Mouse (Mus musculus) testis, adult 2 months (tissue): ENCODE results near the gene Timm22. TPM values are rescaled to one million over a fixed set of nuclear protein-coding genes. Genes with fewer than 3 reads are reported as not detected.

ENCODE experiments used
- H3K27ac ChIP-seq: fragments of 200-500 bp; 2 replicates; pipeline ENCODE4 v1.5.1; 2012; ENCODE audit warnings: low read depth, low read length; ENCODE audit not compliant: control insufficient read depth, insufficient read depth
- H3K27me3 ChIP-seq: fragments of 200-500 bp; 2 replicates; pipeline ENCODE4 v1.6.1; 2012; ENCODE audit warnings: mild to moderate bottlenecking, low read length, moderate library complexity; ENCODE audit not compliant: control insufficient read depth, insufficient read depth
- H3K36me3 ChIP-seq: fragments of 200-500 bp; 2 replicates; pipeline ENCODE4 v1.6.1; 2012; ENCODE audit warnings: mild to moderate bottlenecking, low read length; ENCODE audit not compliant: control insufficient read depth, insufficient read depth
- H3K4me1 ChIP-seq: fragments of 200-500 bp; 2 replicates; pipeline ENCODE4 v1.6.1; 2012; ENCODE audit warnings: low read length; ENCODE audit not compliant: control insufficient read depth, insufficient read depth
- H3K4me3 ChIP-seq: fragments of 200-500 bp; 2 replicates; pipeline ENCODE4 v1.5.1; 2012; ENCODE audit warnings: low read depth, mild to moderate bottlenecking, low read length, moderate library complexity, mixed read lengths; ENCODE audit not compliant: control insufficient read depth
- CTCF ChIP-seq: fragments of 200-500 bp; IDR thresholded peaks from 2 replicates; pipeline ENCODE4 v1.5.1; 2012; ENCODE audit warnings: low read depth, mild to moderate bottlenecking, inconsistent platforms, low read length, moderate library complexity; ENCODE audit not compliant: control insufficient read depth, insufficient read depth, insufficient replicate concordance
- POLR2A ChIP-seq: fragments of 200-500 bp; IDR thresholded peaks from 2 replicates; pipeline ENCODE4 v1.6.1; 2012; ENCODE audit warnings: low read depth, mild to moderate bottlenecking, inconsistent platforms, low read length, moderate library complexity; ENCODE audit not compliant: control insufficient read depth
- polyA plus RNA-seq: library from polyadenylated mRNA; depleted of rRNA; stranded (reverse); fragments of >200 nt; gene quantifications from 2 replicates; pipeline ENCODE4 v1.2.3, GENCODE M21; 2012

Gene Timm22
- polyA plus RNA-seq, 1 experiment, result 8.6 TPM

DNA sequence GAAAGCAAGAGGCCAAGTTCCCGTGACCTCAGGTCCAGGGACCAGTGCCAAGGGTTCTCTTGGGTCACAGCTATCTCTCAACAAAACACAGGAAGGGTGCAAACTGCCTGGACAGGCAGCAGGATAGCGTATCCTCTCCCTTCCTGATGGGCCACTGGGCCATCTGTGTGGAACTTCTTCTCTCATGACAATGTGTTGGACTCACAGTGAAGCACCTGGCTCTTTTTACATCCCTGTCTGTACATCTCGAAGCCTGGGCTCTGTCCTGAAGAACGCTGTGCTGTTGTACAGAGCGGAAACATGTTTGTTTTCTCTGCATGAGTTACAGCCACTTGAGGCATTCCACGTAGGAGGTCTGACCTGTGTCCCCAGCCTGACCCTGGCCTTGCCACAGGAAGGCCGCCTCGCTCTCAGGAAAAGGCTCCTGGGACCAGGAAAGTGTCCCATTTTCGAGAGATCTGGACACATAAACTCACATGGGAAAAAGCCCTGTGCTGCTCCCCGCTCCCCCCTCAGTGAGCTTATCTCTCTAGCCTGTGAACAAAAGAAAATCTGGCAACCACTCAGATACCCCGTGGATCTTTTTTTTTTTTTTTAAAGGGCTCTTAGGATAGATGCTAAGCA, 26.7 kb upstream of the Timm22 start:
- Histone ChIP-seq H3K4me3 (no peak overlapping the region), H3K27ac (no peak overlapping the region)
- TF ChIP-seq CTCF, result no peak
- TF ChIP-seq POLR2A, result no peak

DNA sequence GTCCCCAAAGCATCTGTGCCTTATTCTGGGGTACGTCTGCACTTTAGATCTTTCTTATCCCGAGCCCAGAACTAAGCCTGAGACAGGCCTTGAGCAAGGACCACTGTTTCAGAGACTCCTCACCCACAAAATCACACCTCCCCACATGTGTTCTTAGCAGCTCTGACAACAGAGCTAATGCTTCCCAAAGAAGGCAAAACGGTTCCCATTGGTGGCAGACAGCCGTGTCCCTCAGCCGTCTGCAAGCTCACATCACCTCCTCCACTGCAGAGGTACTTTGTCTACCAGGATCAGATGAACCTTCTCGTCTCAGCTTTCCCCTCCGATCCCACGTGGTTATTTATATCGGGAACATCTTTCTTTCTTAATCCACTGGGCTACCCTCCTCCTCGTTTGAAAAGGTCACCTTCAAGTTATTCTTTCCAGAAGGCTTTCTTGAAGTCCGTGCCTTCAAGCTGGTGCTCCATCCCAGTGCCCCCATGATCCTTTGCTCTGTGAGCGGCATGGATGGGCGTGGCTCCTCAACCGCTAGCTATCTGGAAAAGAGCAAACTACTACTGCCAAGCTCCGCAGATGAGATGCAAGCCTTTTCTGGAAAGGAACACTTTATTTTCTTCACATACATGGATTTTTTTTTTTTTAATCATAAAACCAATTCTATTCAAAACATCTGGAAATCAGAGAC, 25.4 kb upstream of the Timm22 start:
- Histone ChIP-seq H3K36me3 (no peaks in the 10 kb centered on the region), H3K27ac (no peak overlapping the region), H3K27me3 (no peaks in the 10 kb centered on the region), H3K4me3 (no peak overlapping the region), H3K4me1 (no peaks in the 10 kb centered on the region)
- TF ChIP-seq CTCF (no peak), POLR2A (no peak)

More for the DNA sequence above, 26.7 kb upstream of the Timm22 start:
- Histone ChIP-seq H3K27me3 (no peaks in the 10 kb centered on the region), H3K36me3 (no peaks in the 10 kb centered on the region), H3K4me1 (no peaks in the 10 kb centered on the region)

DNA sequence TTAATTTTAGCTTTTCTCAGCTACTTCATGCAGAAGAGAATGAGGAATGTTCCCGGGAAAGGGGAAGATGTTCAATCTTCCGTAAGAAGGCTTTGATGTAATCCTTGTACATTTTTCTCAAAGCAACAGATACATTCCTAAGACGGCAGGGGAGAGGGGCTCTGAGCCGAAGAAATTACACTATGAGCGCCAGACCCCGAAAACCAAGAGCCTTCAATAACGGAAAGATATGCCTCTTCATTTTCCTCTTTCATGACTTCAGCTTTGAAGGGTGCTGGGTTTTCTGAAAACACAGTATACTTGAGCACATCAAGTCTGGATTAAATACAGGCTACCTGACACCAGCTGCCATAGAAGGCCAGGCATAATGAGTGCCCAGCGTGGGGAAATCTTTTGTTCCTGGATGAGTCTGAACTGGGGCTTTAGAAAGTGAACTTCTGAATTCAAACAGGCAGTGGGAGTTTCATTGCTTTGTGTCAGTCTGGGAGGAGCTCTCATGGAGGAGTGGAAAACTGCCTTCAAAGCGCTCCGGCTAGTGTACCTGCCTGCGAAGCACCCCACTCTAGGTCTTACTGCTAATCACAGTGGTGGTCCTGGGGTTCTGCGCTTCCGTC, 23.9 kb upstream of the Timm22 start:
- no peak overlapping the region for H3K4me3 ChIP-seq
- no peaks in the 10 kb centered on the region for H3K4me1 ChIP-seq

DNA sequence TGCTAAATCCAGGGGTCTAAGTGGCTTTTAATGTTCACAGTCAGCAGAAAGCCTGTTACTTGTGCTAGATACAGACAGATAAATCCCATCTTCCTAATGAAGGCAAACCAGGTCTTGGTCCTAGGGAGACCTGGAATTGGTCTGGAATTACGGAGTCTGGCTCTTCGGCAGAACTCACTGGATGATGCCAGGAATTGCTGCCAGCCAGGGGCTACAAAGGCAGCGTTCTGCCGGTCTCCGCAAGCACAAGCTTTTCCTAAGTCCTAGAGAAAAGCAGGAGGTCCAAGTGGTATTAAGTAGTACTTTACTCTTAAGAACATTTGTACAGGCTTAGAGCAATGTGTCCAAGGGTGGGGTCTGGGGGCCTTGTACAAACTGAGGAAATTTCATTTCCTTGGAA, 22.4 kb upstream of the Timm22 start:
- H3K4me3 ChIP-seq, result no peak overlapping the region
- TF ChIP-seq CTCF, result no peak
- no peak for TF ChIP-seq POLR2A
- H3K4me1 ChIP-seq, result no peaks in the 10 kb centered on the region
- no peaks in the 10 kb centered on the region for H3K27me3 ChIP-seq
- H3K36me3 ChIP-seq, result no peaks in the 10 kb centered on the region
- no peak overlapping the region for H3K27ac ChIP-seq

More for the DNA sequence above, 23.9 kb upstream of the Timm22 start:
- H3K36me3 ChIP-seq, result no peaks in the 10 kb centered on the region
- TF ChIP-seq POLR2A, result no peak
- no peak for TF ChIP-seq CTCF
- no peaks in the 10 kb centered on the region for H3K27me3 ChIP-seq
- no peak overlapping the region for H3K27ac ChIP-seq

DNA sequence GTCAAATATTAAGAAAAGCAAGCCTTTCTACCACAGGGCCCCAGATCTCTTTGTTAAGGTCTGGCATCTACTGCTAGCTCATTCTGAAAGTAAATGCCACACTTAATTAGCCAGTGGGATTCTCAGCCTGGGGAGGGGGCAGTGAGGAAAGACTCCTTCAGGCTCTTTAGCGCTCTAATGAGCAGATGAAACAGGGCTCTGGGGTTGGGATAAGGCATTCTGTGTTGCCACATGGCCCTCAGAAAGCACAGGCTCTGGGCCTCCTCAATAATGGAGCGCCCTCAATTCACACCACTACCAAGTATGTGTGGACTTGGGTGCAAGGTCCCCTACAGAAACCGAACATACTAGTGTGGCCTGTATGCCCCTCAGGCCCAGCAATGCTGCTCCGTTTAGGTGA, 21.7 kb upstream of the Timm22 start:
- Histone ChIP-seq H3K27me3 (no peaks in the 10 kb centered on the region), H3K27ac (no peak overlapping the region), H3K36me3 (no peaks in the 10 kb centered on the region), H3K4me1 (no peaks in the 10 kb centered on the region), H3K4me3 (no peak overlapping the region)
- no peak for TF ChIP-seq POLR2A
- TF ChIP-seq CTCF, result no peak

DNA sequence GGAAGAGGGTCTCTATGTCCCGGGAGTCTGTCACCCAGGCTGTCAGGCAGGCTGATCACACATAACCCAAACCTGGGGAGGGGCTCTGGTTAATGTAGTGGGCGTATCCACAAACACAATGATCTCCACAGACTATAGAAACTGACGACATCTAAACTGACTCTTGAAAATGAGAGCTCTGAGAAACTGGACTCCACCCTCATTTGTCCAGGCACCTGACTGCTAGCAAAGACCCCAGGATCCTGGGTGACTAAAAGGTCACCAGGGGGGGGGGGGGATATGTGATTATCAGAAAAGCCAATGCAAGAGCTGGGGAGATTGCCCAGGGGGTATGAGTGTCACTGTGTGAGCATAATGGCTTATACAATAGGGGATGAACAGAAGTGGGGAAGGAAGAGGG, 21.0 kb upstream of the Timm22 start:
- no peak overlapping the region for H3K4me3 ChIP-seq
- H3K27me3 ChIP-seq, result no peaks in the 10 kb centered on the region
- H3K4me1 ChIP-seq, result no peaks in the 10 kb centered on the region
- H3K27ac ChIP-seq, result no peak overlapping the region
- TF ChIP-seq POLR2A (no peak), CTCF (no peak)
- no peaks in the 10 kb centered on the region for H3K36me3 ChIP-seq

DNA sequence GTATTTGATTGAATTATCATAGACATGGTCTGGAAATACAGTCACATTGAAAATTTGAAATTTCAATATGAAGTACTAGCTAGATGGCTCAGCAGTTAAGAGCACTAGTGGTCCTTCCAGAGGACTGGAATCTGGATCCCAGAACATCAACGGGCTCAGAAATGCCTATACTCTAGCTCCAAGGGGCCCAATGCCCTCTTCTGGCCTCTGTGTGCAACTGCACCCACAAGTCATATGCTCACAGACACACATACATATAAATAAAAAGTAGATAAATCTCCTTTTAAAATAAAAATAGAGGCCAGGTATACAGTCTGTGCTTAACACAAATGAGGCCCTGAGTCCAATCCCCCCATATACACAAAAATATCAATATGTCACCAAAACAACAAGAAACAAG, 19.7 kb upstream of the Timm22 start:
- H3K27ac ChIP-seq, result no peak overlapping the region
- no peaks in the 10 kb centered on the region for H3K27me3 ChIP-seq
- no peaks in the 10 kb centered on the region for H3K36me3 ChIP-seq
- no peaks in the 10 kb centered on the region for H3K4me1 ChIP-seq
- no peak overlapping the region for H3K4me3 ChIP-seq
- peak; percentile 32; the same call in 1 of the 2 replicates for TF ChIP-seq CTCF
- TF ChIP-seq POLR2A, result no peak
